Mouse (Mus musculus): Measurements from ENCODE around the gene Rnf114. TPM values are rescaled to one million over a fixed set of nuclear protein-coding genes. Genes with fewer than 3 reads are reported as not detected.

Gene Rnf114
- polyA plus RNA-seq, 1 experiment from 2014 or later = 145 TPM

DNA sequence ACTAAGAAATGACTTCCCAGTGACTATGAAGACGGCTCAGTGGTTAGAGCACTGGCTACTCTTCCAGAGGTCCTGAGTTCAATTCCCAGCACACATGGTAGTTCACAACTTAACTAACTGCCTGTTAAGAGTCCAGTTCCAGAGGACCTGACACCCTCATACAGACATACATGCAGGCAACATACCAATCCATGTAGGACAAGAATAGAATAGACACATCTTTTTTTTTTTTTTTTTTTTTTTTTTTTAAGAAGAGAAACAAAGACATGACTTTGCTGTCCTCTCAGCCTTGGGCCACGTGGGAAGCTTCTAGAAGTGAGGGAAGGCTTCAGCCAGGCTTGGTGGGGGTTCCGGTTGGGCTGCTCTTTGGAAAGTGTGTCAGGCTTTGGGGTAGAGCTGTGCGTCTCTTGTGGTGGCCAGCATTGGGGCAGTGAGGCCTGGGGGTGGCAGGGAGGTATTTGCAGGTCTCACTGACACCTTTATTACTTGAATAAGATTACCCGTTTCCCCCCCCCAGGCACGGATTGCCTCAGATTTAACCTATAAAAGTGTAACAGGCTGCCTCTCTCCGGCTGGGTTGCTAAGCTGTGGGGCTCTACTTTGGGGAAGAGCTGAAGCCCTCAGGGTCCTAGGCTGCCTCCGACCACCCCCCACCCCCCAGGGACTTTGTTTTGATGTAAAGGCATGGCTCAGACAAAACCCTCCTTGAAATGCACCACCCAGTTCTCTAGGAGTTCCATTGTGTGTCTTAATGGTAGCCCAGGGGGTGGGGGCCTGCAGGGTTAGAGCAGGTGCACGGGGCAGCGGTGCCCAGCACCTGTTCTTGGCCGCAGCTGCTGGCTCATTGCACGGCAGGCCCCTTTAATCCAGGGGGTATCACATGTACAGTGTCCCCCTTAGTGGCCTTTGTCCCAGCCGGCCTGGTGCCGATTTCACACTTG lies 47.4 kb downstream of the Rnf114 start:
- DNase-seq (ENCODE audit: low spot score) = no peak

GRCm38 (mm10) chr2:167540477-167541110 lies 48.1 kb downstream of the Rnf114 start:
- peak; percentile 27 for DNase-seq (ENCODE audit: low spot score)

DNA sequence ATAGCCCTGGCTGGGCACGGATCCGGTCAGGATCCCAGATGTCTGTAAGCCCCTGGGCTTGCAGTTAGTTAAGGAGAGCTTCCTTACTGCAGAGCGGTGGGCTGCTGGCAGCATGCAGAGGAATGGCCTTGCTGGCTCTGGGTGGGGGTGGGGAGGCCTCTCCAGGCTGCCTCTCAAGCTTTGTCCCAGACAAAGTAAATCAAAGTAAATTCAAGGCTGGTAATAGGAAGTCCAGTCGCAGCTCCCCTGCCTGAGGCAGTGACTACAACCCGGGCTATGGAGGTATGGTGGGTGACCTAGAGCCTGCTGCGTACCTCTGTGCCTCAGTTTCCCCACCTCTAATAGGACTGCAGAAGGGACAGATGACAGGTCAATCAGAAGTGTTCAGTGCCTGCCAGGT lies 48.9 kb downstream of the Rnf114 start:
- DNase-seq (ENCODE audit: low spot score) = no peak

GRCm38 (mm10) chr2:167541761-167542160 lies 49.3 kb downstream of the Rnf114 start:
- no peak for DNase-seq (ENCODE audit: low spot score)

DNA sequence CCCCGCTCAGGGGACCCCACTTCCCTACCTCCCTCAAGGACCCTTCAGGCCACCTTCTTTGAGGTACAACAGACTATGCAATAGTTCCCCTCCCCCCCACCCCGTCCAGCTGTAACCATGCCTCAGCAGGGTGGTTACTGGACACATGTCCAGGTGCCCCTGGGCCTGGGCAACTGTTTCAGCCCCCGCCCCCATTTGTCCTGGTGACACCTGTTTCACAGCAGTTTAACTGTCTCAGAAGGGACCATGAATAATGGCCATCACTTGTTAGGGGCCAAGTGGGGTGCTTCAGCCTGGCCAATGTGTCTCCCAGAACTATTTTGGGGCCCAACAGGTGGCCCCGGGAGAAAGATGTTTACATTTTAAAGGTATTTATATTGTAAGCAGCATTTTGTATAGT lies 49.9 kb downstream of the Rnf114 start:
- no peak for DNase-seq (ENCODE audit: low spot score)

- no peak for DNase-seq (ENCODE audit: low spot score)
Measured at GRCm38 (mm10) chr2:167543121-167544003, 50.9 kb downstream of the Rnf114 start.

- no peak for DNase-seq (ENCODE audit: low spot score)
Measured at GRCm38 (mm10) chr2:167544004-167544356, 51.5 kb downstream of the Rnf114 start.

GRCm38 (mm10) chr2:167544456-167544855 lies 52.0 kb downstream of the Rnf114 start:
- DNase-seq (ENCODE audit: low spot score) = no peak

GRCm38 (mm10) chr2:167546447-167547195 lies 54.2 kb downstream of the Rnf114 start:
- DNase-seq (ENCODE audit: low spot score) = no peak

- no peak for DNase-seq (ENCODE audit: low spot score)
Measured at GRCm38 (mm10) chr2:167547444-167547843, 55.0 kb downstream of the Rnf114 start.

- DNase-seq (ENCODE audit: low spot score) = no peak
Measured at GRCm38 (mm10) chr2:167548961-167549360, 56.5 kb downstream of the Rnf114 start.

GRCm38 (mm10) chr2:167550341-167550854 lies 58.0 kb downstream of the Rnf114 start:
- no peak for DNase-seq (ENCODE audit: low spot score)

DNA sequence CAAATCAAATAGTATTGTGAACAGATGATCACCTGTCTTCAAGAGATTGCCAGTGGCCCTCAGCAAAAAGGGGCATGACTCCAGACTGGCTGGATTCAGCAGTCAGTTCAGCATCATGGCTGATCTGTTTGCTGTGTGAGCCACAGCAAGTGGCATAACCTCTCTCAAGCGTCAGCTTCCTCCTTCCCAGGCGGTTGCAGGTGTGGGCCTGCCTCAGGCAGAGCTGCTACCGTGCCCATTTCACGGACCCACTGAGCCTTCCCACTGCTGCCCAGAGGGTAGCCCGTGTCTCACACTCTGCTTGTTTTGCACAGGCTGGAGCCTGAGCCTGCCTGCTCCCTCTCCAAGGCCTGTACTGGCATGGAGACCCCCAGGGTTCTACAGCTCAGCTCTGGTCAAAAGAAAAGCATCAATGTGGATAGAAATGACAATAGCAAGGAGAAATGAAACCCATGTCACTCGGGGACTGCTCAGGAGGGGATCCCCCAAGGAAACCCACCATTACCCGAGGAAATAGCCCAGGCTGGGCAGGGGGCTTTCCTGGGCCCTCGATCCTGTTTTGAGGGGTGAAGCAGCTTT lies 59.0 kb downstream of the Rnf114 start:
- DNase-seq (ENCODE audit: low spot score) = peak; percentile 50

DNA sequence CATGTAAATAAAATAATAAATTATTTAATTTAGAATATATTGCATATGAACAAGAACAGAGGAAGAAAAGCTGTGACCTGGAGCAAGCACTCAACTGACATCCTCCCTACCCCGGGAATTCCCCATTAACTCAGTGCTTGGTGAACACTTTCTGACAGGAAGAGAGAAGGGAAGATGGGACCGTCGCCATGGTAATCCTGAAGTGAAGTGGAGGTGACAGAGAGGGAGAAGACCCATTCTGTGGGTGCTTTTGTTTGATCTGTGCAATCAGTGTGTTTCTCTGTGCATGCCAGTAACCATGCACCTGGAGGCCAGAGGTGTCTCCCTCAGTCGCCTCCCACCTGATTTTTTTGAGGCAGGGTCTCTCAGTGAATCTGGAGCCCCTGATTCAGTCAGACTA lies 59.8 kb downstream of the Rnf114 start:
- DNase-seq (ENCODE audit: low spot score) = no peak

GRCm38 (mm10) chr2:167552927-167553402 lies 60.5 kb downstream of the Rnf114 start:
- peak; percentile 71 for DNase-seq (ENCODE audit: low spot score)

- DNase-seq (ENCODE audit: low spot score) = peak; percentile 69
Measured at GRCm38 (mm10) chr2:167555766-167556165, 63.3 kb downstream of the Rnf114 start.

- DNase-seq (ENCODE audit: low spot score) = no peak
Measured at GRCm38 (mm10) chr2:167559413-167559812, 67.0 kb downstream of the Rnf114 start.

GRCm38 (mm10) chr2:167562101-167562500 lies 69.7 kb downstream of the Rnf114 start:
- no peak for DNase-seq (ENCODE audit: low spot score)

GRCm38 (mm10) chr2:167563035-167563434 lies 70.6 kb downstream of the Rnf114 start:
- no peak for DNase-seq (ENCODE audit: low spot score)

DNA sequence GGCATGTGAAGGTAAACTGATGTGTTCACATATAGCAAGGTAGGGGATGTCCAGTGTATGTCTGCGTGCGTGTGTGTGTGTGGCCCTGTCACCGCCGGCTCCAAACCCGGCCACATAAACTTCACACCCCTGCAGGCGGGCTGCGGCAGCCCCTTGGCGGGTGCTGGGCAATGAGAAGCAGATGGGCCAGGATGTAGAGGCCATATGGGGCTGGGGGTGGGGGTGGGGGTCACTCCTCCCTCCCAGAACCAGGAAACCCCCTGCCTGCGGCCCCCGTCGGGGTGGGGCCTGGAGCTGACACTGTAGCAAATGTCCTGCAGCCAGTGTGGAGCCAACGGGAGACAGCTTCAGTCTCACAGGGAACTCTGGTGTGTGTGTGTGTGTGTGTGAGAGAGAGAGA lies 71.3 kb downstream of the Rnf114 start:
- no peak for DNase-seq (ENCODE audit: low spot score)

All from thymus, postnatal 0 days (tissue).